Mouse (Mus musculus): ENCODE data around the gene Emc10. TPM values are rescaled to one million over a fixed set of nuclear protein-coding genes. Genes with fewer than 3 reads are reported as not detected.
A peak's percentile ranks its signal among the peaks of the same experiment; 100 is the strongest.

The Emc10 gene
- polyA plus RNA-seq, 1 experiment from 2014 or later, result 162 TPM

DNA sequence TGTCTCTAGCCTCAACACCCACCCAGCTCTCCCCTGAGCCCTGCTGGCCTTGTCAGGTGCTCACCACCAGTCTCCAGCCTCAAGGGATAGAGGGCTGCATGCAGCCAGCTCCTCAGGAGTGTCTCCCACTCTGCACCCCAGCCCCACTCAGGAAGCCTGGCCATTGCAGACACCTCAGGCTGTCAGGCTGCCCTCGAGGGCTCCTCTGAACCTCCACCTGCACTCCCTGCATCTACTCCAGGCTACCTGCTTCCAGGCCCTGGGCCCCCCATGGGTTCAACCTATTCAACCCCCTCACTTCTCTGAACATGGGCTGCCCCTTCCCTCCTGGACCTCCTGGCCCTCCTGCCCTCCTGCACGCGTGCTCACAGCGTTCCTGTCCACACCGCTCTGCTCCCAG, 4.9 kb downstream of the Emc10 start:
- Histone ChIP-seq H3K4me1 (ENCODE audit: control insufficient read depth, insufficient read depth, low read length) (peaks cover 6% of the 10 kb centered on the region; the same call in 1 of the 2 replicates), H3K27ac (ENCODE audit: low read depth, low read length) (no peak overlapping the region), H3K9me3 (ENCODE audit: control insufficient read depth, low read length) (no peaks in the 10 kb centered on the region), H3K9ac (replicated peaks; ENCODE audit: low read depth, low read length) (no peak overlapping the region), H3K4me3 (ENCODE audit: low read depth, low read length) (no peak overlapping the region), H3K36me3 (ENCODE audit: control insufficient read depth, insufficient read depth, low read length) (peaks cover 26% of the 10 kb centered on the region), H3K27me3 (ENCODE audit: control insufficient read depth, insufficient read depth, low read length) (no peaks in the 10 kb centered on the region), H3K4me2 (ENCODE audit: low read depth, low read length) (no peak overlapping the region)
- ATAC-seq (ENCODE audit: low read depth), result no peak
- WGBS, result 99% methylated on average over 5 of the region's 5 CpGs

DNA sequence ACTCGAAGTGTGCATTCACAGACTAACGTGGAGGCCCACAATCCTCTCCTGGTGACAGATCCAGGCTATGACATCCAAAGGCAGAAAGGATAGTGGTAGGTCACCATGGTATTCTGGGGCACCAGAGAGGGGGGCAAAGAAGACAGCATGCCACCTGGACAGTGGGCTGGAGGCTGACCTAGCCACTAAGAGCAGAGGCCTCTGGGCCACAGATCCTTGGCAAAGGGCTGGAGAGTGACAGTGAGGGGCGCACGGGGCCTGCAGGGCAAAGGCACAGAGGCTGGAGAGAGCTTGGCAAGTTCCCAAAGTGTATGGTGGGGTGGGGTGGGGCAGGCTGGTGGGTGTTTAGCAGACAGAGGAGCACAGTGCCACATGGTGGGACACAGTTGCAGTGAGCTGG, 6.0 kb downstream of the Emc10 start:
- Histone ChIP-seq H3K4me2 (ENCODE audit: low read depth, low read length) (no peak overlapping the region), H3K27me3 (ENCODE audit: control insufficient read depth, insufficient read depth, low read length) (no peaks in the 10 kb centered on the region), H3K9ac (replicated peaks; ENCODE audit: low read depth, low read length) (no peak overlapping the region), H3K4me1 (ENCODE audit: control insufficient read depth, insufficient read depth, low read length) (peaks cover 2% of the 10 kb centered on the region; the same call in 1 of the 2 replicates), H3K4me3 (ENCODE audit: low read depth, low read length) (no peak overlapping the region), H3K9me3 (ENCODE audit: control insufficient read depth, low read length) (no peaks in the 10 kb centered on the region), H3K27ac (ENCODE audit: low read depth, low read length) (no peak overlapping the region), H3K36me3 (ENCODE audit: control insufficient read depth, insufficient read depth, low read length) (peaks cover 26% of the 10 kb centered on the region)
- no peak for ATAC-seq (ENCODE audit: low read depth)
- WGBS, result 92% methylated on average over 4 of the region's 4 CpGs

GRCm38 (mm10) chr7:44488545-44488944, 7.8 kb downstream of the Emc10 start:
- ATAC-seq (ENCODE audit: low read depth), result no peak

DNA sequence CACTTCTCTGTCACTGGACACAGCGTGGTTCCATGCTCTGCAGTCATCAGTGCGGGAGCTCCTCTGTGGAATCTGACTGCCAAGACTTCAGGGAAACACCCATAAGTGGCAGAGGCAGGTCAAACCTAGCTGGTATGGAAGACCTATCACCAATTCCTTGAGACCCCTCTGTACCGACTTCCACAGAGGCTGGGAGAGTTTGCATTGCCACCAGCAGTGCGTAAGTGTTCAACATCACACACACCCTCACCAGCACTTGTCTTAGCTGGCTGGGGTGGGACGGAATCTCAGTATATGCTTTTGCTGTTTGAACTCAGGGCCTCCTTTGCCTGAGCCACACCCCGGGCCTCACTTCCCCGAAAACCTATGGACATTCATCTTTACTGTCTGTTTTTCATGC, 8.4 kb downstream of the Emc10 start:
- peaks cover 26% of the 10 kb centered on the region for H3K36me3 ChIP-seq (ENCODE audit: control insufficient read depth, insufficient read depth, low read length)
- ATAC-seq (ENCODE audit: low read depth), result no peak

More at GRCm38 (mm10) chr7:44488545-44488944, 7.8 kb downstream of the Emc10 start:
- no peak overlapping the region for H3K27ac ChIP-seq (ENCODE audit: low read depth, low read length)
- H3K36me3 ChIP-seq (ENCODE audit: control insufficient read depth, insufficient read depth, low read length), result peaks cover 26% of the 10 kb centered on the region
- no peaks in the 10 kb centered on the region for H3K4me1 ChIP-seq (ENCODE audit: control insufficient read depth, insufficient read depth, low read length)
- no peak overlapping the region for H3K4me3 ChIP-seq (ENCODE audit: low read depth, low read length)
- H3K9ac ChIP-seq (replicated peaks; ENCODE audit: low read depth, low read length), result no peak overlapping the region
- no peaks in the 10 kb centered on the region for H3K27me3 ChIP-seq (ENCODE audit: control insufficient read depth, insufficient read depth, low read length)
- H3K4me2 ChIP-seq (ENCODE audit: low read depth, low read length), result no peak overlapping the region
- WGBS, result 92% methylated on average over 8 of the region's 8 CpGs
- H3K9me3 ChIP-seq (ENCODE audit: control insufficient read depth, low read length), result no peaks in the 10 kb centered on the region

GRCm38 (mm10) chr7:44486927-44487575, 9.3 kb downstream of the Emc10 start:
- Histone ChIP-seq H3K9ac (replicated peaks; ENCODE audit: low read depth, low read length) (no peak overlapping the region), H3K4me2 (ENCODE audit: low read depth, low read length) (no peak overlapping the region), H3K27ac (ENCODE audit: low read depth, low read length) (no peak overlapping the region), H3K4me3 (ENCODE audit: low read depth, low read length) (no peak overlapping the region), H3K9me3 (ENCODE audit: control insufficient read depth, low read length) (no peaks in the 10 kb centered on the region), H3K36me3 (ENCODE audit: control insufficient read depth, insufficient read depth, low read length) (peaks cover 22% of the 10 kb centered on the region), H3K4me1 (ENCODE audit: control insufficient read depth, insufficient read depth, low read length) (no peaks in the 10 kb centered on the region), H3K27me3 (ENCODE audit: control insufficient read depth, insufficient read depth, low read length) (no peaks in the 10 kb centered on the region)
- no peak for ATAC-seq (ENCODE audit: low read depth)
- WGBS, result 64% methylated on average over 13 of the region's 13 CpGs

More for the DNA sequence above, 8.4 kb downstream of the Emc10 start:
- 87% methylated on average over 7 of the region's 7 CpGs for WGBS
- H3K4me3 ChIP-seq (ENCODE audit: low read depth, low read length), result no peak overlapping the region
- H3K27ac ChIP-seq (ENCODE audit: low read depth, low read length), result no peak overlapping the region
- H3K4me1 ChIP-seq (ENCODE audit: control insufficient read depth, insufficient read depth, low read length), result no peaks in the 10 kb centered on the region
- no peaks in the 10 kb centered on the region for H3K9me3 ChIP-seq (ENCODE audit: control insufficient read depth, low read length)
- H3K4me2 ChIP-seq (ENCODE audit: low read depth, low read length), result no peak overlapping the region
- no peaks in the 10 kb centered on the region for H3K27me3 ChIP-seq (ENCODE audit: control insufficient read depth, insufficient read depth, low read length)
- H3K9ac ChIP-seq (replicated peaks; ENCODE audit: low read depth, low read length), result no peak overlapping the region

DNA sequence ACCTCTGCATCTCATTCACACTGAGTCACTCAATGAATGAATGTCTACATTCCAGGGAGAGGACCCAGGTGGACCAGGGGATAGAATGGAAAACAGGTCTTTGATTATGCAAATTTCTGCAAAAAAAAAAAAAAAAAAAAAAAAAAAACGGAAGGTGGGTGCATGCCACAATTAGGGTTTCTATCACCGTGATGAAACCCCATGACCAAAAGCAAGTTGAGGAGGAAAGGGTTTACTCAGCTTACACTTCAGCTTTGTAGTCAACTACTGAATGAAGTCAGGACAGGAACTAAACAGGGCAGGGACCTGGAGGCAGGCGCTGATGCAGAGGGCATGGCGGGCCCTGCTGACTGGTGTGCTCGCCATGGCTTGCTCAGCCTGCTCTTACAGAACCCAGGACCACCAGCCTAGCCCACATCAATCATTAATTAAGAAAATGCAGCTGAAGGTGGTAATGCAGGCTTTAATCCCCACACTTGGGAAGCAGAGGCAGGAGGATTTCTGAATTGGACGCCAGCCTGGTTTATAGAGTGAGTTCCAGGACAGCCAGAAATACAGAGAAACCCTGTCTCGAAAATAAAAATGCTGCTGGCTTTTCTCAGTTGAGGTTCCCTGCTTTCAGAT, 10.6 kb downstream of the Emc10 start:
- Histone ChIP-seq H3K4me1 (ENCODE audit: control insufficient read depth, insufficient read depth, low read length) (no peaks in the 10 kb centered on the region), H3K36me3 (ENCODE audit: control insufficient read depth, insufficient read depth, low read length) (peaks cover 8% of the 10 kb centered on the region), H3K4me2 (ENCODE audit: low read depth, low read length) (no peak overlapping the region), H3K27me3 (ENCODE audit: control insufficient read depth, insufficient read depth, low read length) (no peaks in the 10 kb centered on the region), H3K9ac (replicated peaks; ENCODE audit: low read depth, low read length) (no peak overlapping the region), H3K4me3 (ENCODE audit: low read depth, low read length) (no peak overlapping the region), H3K9me3 (ENCODE audit: control insufficient read depth, low read length) (no peaks in the 10 kb centered on the region), H3K27ac (ENCODE audit: low read depth, low read length) (no peak overlapping the region)
- ATAC-seq (ENCODE audit: low read depth), result no peak
- WGBS, result 69% methylated on average over 7 of the region's 7 CpGs

DNA sequence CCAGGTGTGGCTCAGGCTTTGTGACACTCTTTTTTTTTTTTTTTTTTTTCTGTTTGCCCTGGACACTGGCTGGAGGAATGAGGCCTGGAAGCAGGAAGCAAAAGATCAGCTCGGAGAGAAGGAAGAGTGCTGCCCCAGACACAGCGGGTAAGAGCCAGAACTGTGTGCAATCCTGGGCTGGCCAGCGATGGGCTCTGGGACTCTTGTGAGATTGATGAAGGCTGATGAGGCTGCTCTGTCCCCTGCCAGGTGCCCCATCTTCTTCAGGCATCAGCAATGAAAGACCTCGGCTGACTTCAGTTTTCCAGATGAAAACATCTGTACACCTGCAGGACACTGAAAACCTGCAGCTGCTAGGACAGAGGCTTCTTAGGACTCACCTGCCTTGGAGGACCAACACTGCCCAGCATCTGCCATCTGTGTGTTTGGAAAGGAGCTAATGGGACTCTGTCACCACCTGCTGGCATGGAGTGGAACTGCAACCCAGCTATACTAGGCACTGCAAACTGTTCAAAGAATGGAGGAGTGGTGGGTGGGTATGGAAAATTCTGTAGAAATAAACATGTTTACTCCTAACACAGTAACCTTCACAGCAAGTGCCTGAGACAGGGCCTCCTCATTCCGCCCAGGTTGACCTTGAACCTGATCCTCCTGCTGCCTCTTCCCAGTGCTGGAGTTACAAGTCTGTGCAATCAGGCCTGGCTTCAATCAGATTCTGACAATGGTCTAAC, 11.3 kb downstream of the Emc10 start:
- Histone ChIP-seq H3K4me1 (ENCODE audit: control insufficient read depth, insufficient read depth, low read length) (no peaks in the 10 kb centered on the region), H3K9me3 (ENCODE audit: control insufficient read depth, low read length) (no peaks in the 10 kb centered on the region), H3K4me3 (ENCODE audit: low read depth, low read length) (no peak overlapping the region), H3K4me2 (ENCODE audit: low read depth, low read length) (no peak overlapping the region), H3K36me3 (ENCODE audit: control insufficient read depth, insufficient read depth, low read length) (peaks cover 3% of the 10 kb centered on the region; the same call in 1 of the 2 replicates), H3K9ac (replicated peaks; ENCODE audit: low read depth, low read length) (no peak overlapping the region), H3K27me3 (ENCODE audit: control insufficient read depth, insufficient read depth, low read length) (no peaks in the 10 kb centered on the region), H3K27ac (ENCODE audit: low read depth, low read length) (no peak overlapping the region)
- WGBS, result 39% methylated on average over 5 of the region's 5 CpGs
- peak; percentile 84 for ATAC-seq (ENCODE audit: low read depth)

- H3K4me3 ChIP-seq (ENCODE audit: low read depth, low read length), result no peak overlapping the region
- no peaks in the 10 kb centered on the region for H3K27me3 ChIP-seq (ENCODE audit: control insufficient read depth, insufficient read depth, low read length)
- no peak overlapping the region for H3K9ac ChIP-seq (replicated peaks; ENCODE audit: low read depth, low read length)
- H3K4me2 ChIP-seq (ENCODE audit: low read depth, low read length), result no peak overlapping the region
- no peaks in the 10 kb centered on the region for H3K4me1 ChIP-seq (ENCODE audit: control insufficient read depth, insufficient read depth, low read length)
- no peak for ATAC-seq (ENCODE audit: low read depth)
- H3K36me3 ChIP-seq (ENCODE audit: control insufficient read depth, insufficient read depth, low read length), result 0 out of 2 replicates have a peak, but pooled peaks cover under 1% of the 10 kb centered on the region
- no peak overlapping the region for H3K27ac ChIP-seq (ENCODE audit: low read depth, low read length)
- 93% methylated on average over 1 of the region's 1 CpGs for WGBS
- no peaks in the 10 kb centered on the region for H3K9me3 ChIP-seq (ENCODE audit: control insufficient read depth, low read length)
Measured at GRCm38 (mm10) chr7:44484109-44484508, 12.2 kb downstream of the Emc10 start.

All from neural tube, embryonic 14.5 days (tissue).